Mouse (Mus musculus): ENCODE results near the gene Ccdc69. TPM values are rescaled to one million over a fixed set of nuclear protein-coding genes. Genes with fewer than 3 reads are reported as not detected.

The Ccdc69 gene
- polyA plus RNA-seq, 1 experiment = 0.04 TPM

GRCm38 (mm10) chr11:55071344-55071743, 6.6 kb downstream of the Ccdc69 start:
- no peaks in the 10 kb centered on the region for H3K36me3 ChIP-seq (ENCODE audit: control insufficient read depth, insufficient read depth)
- H3K27me3 ChIP-seq (ENCODE audit: control insufficient read depth, insufficient read depth, insufficient read length) = no peaks in the 10 kb centered on the region
- H3K79me2 ChIP-seq (ENCODE audit: control insufficient read depth, insufficient read depth) = no peaks in the 10 kb centered on the region
- no peak for TF ChIP-seq CEBPB (IDR thresholded peaks at IDR 0.05; ENCODE audit: low read depth)
- TF ChIP-seq MYOG (IDR thresholded peaks at IDR 0.05; ENCODE audit: control insufficient read depth, extremely low read depth, insufficient read length) = no peak
- TF ChIP-seq MYOD1 (IDR thresholded peaks at IDR 0.05; ENCODE audit: control insufficient read depth, insufficient read length, low read depth) = no peak
- no peak for TF ChIP-seq FOSL1 (IDR thresholded peaks at IDR 0.05; ENCODE audit: insufficient read depth, low read length, poor library complexity, severe bottlenecking)
- TF ChIP-seq CTCF (IDR thresholded peaks at IDR 0.05; ENCODE audit: control insufficient read depth, insufficient read depth, insufficient read length) = no peak
- H3ac ChIP-seq (ENCODE audit: control insufficient read depth, insufficient read length, low read depth) = no peak overlapping the region
- no peak overlapping the region for H3K4me3 ChIP-seq (ENCODE audit: insufficient read depth, poor library complexity, severe bottlenecking)
- H3K79me3 ChIP-seq (ENCODE audit: low read depth) = no peaks in the 10 kb centered on the region

GRCm38 (mm10) chr11:55069023-55069422, 8.9 kb downstream of the Ccdc69 start:
- H3ac ChIP-seq (ENCODE audit: control insufficient read depth, insufficient read length, low read depth) = no peak overlapping the region
- no peak overlapping the region for H3K4me3 ChIP-seq (ENCODE audit: insufficient read depth, poor library complexity, severe bottlenecking)
- no peaks in the 10 kb centered on the region for H3K79me3 ChIP-seq (ENCODE audit: low read depth)
- H3K36me3 ChIP-seq (ENCODE audit: control insufficient read depth, insufficient read depth) = no peaks in the 10 kb centered on the region
- H3K27me3 ChIP-seq (ENCODE audit: control insufficient read depth, insufficient read depth, insufficient read length) = no peaks in the 10 kb centered on the region
- H3K79me2 ChIP-seq (ENCODE audit: control insufficient read depth, insufficient read depth) = no peaks in the 10 kb centered on the region
- TF ChIP-seq MAX (IDR thresholded peaks at IDR 0.05) (no peak), CEBPB (IDR thresholded peaks at IDR 0.05; ENCODE audit: low read depth) (no peak), MYOD1 (IDR thresholded peaks at IDR 0.05; ENCODE audit: control insufficient read depth, insufficient read length, low read depth) (no peak), CTCF (IDR thresholded peaks at IDR 0.05; ENCODE audit: control insufficient read depth, insufficient read depth, insufficient read length) (no peak), MYOG (IDR thresholded peaks at IDR 0.05; ENCODE audit: control insufficient read depth, extremely low read depth, insufficient read length) (no peak), USF1 (IDR thresholded peaks at IDR 0.05; ENCODE audit: low read depth) (no peak), FOSL1 (IDR thresholded peaks at IDR 0.05; ENCODE audit: insufficient read depth, low read length, poor library complexity, severe bottlenecking) (no peak)

GRCm38 (mm10) chr11:55066921-55067320, 11.0 kb downstream of the Ccdc69 start:
- Histone ChIP-seq H3K4me3 (ENCODE audit: insufficient read depth, poor library complexity, severe bottlenecking) (no peak overlapping the region), H3K79me3 (ENCODE audit: low read depth) (no peaks in the 10 kb centered on the region), H3K27me3 (ENCODE audit: control insufficient read depth, insufficient read depth, insufficient read length) (no peaks in the 10 kb centered on the region), H3K79me2 (ENCODE audit: control insufficient read depth, insufficient read depth) (no peaks in the 10 kb centered on the region), H3K36me3 (ENCODE audit: control insufficient read depth, insufficient read depth) (no peaks in the 10 kb centered on the region), H3ac (ENCODE audit: control insufficient read depth, insufficient read length, low read depth) (no peak overlapping the region)
- TF ChIP-seq CEBPB (IDR thresholded peaks at IDR 0.05; ENCODE audit: low read depth) = no peak
- TF ChIP-seq MYOG (IDR thresholded peaks at IDR 0.05; ENCODE audit: control insufficient read depth, extremely low read depth, insufficient read length) = no peak
- no peak for TF ChIP-seq MAX (IDR thresholded peaks at IDR 0.05)
- no peak for TF ChIP-seq FOSL1 (IDR thresholded peaks at IDR 0.05; ENCODE audit: insufficient read depth, low read length, poor library complexity, severe bottlenecking)
- no peak for TF ChIP-seq CTCF (IDR thresholded peaks at IDR 0.05; ENCODE audit: control insufficient read depth, insufficient read depth, insufficient read length)
- TF ChIP-seq MYOD1 (IDR thresholded peaks at IDR 0.05; ENCODE audit: control insufficient read depth, insufficient read length, low read depth) = no peak
- no peak for TF ChIP-seq USF1 (IDR thresholded peaks at IDR 0.05; ENCODE audit: low read depth)

- TF ChIP-seq USF1 (IDR thresholded peaks at IDR 0.05; ENCODE audit: low read depth) (no peak), MAX (IDR thresholded peaks at IDR 0.05) (no peak), MYOD1 (IDR thresholded peaks at IDR 0.05; ENCODE audit: control insufficient read depth, insufficient read length, low read depth) (no peak), CEBPB (IDR thresholded peaks at IDR 0.05; ENCODE audit: low read depth) (no peak), CTCF (IDR thresholded peaks at IDR 0.05; ENCODE audit: control insufficient read depth, insufficient read depth, insufficient read length) (no peak), MYOG (IDR thresholded peaks at IDR 0.05; ENCODE audit: control insufficient read depth, extremely low read depth, insufficient read length) (no peak), FOSL1 (IDR thresholded peaks at IDR 0.05; ENCODE audit: insufficient read depth, low read length, poor library complexity, severe bottlenecking) (no peak)
- no peak overlapping the region for H3K4me3 ChIP-seq (ENCODE audit: insufficient read depth, poor library complexity, severe bottlenecking)
- no peak overlapping the region for H3ac ChIP-seq (ENCODE audit: control insufficient read depth, insufficient read length, low read depth)
- no peaks in the 10 kb centered on the region for H3K79me3 ChIP-seq (ENCODE audit: low read depth)
- no peaks in the 10 kb centered on the region for H3K36me3 ChIP-seq (ENCODE audit: control insufficient read depth, insufficient read depth)
- no peaks in the 10 kb centered on the region for H3K27me3 ChIP-seq (ENCODE audit: control insufficient read depth, insufficient read depth, insufficient read length)
- H3K79me2 ChIP-seq (ENCODE audit: control insufficient read depth, insufficient read depth) = no peaks in the 10 kb centered on the region
Observed at GRCm38 (mm10) chr11:55062856-55063255, 15.1 kb downstream of the Ccdc69 start.

- TF ChIP-seq MYOD1 (IDR thresholded peaks at IDR 0.05; ENCODE audit: control insufficient read depth, insufficient read length, low read depth) (no peak), CTCF (IDR thresholded peaks at IDR 0.05; ENCODE audit: control insufficient read depth, insufficient read depth, insufficient read length) (no peak), MAX (IDR thresholded peaks at IDR 0.05) (no peak), USF1 (IDR thresholded peaks at IDR 0.05; ENCODE audit: low read depth) (no peak), MYOG (IDR thresholded peaks at IDR 0.05; ENCODE audit: control insufficient read depth, extremely low read depth, insufficient read length) (no peak), FOSL1 (IDR thresholded peaks at IDR 0.05; ENCODE audit: insufficient read depth, low read length, poor library complexity, severe bottlenecking) (no peak), CEBPB (IDR thresholded peaks at IDR 0.05; ENCODE audit: low read depth) (no peak)
- Histone ChIP-seq H3K4me3 (ENCODE audit: insufficient read depth, poor library complexity, severe bottlenecking) (no peak overlapping the region), H3ac (ENCODE audit: control insufficient read depth, insufficient read length, low read depth) (no peak overlapping the region)
Observed at GRCm38 (mm10) chr11:55060802-55061201, 17.1 kb downstream of the Ccdc69 start.

GRCm38 (mm10) chr11:55057511-55057910, 20.4 kb downstream of the Ccdc69 start:
- Histone ChIP-seq H3K27me3 (ENCODE audit: control insufficient read depth, insufficient read depth, insufficient read length) (no peaks in the 10 kb centered on the region), H3ac (ENCODE audit: control insufficient read depth, insufficient read length, low read depth) (no peak overlapping the region), H3K79me2 (ENCODE audit: control insufficient read depth, insufficient read depth) (no peaks in the 10 kb centered on the region), H3K79me3 (ENCODE audit: low read depth) (no peaks in the 10 kb centered on the region), H3K4me3 (ENCODE audit: insufficient read depth, poor library complexity, severe bottlenecking) (no peak overlapping the region), H3K36me3 (ENCODE audit: control insufficient read depth, insufficient read depth) (no peaks in the 10 kb centered on the region)
- TF ChIP-seq FOSL1 (IDR thresholded peaks at IDR 0.05; ENCODE audit: insufficient read depth, low read length, poor library complexity, severe bottlenecking) (no peak), CTCF (IDR thresholded peaks at IDR 0.05; ENCODE audit: control insufficient read depth, insufficient read depth, insufficient read length) (no peak), MAX (IDR thresholded peaks at IDR 0.05) (no peak), CEBPB (IDR thresholded peaks at IDR 0.05; ENCODE audit: low read depth) (no peak), USF1 (IDR thresholded peaks at IDR 0.05; ENCODE audit: low read depth) (no peak)

More at GRCm38 (mm10) chr11:55060802-55061201, 17.1 kb downstream of the Ccdc69 start:
- H3K79me3 ChIP-seq (ENCODE audit: low read depth) = no peaks in the 10 kb centered on the region
- no peaks in the 10 kb centered on the region for H3K36me3 ChIP-seq (ENCODE audit: control insufficient read depth, insufficient read depth)
- no peaks in the 10 kb centered on the region for H3K27me3 ChIP-seq (ENCODE audit: control insufficient read depth, insufficient read depth, insufficient read length)
- H3K79me2 ChIP-seq (ENCODE audit: control insufficient read depth, insufficient read depth) = no peaks in the 10 kb centered on the region
